Mouse (Mus musculus) ovary, adult 18-20 months (tissue): ENCODE results near the gene March7.

ENCODE experiments used
- DNase-seq: peaks from one replicate; pipeline ENCODE4 v3.0.0; 2022; ENCODE audit warnings: low spot score, mixed read lengths

The March7 gene

DNA sequence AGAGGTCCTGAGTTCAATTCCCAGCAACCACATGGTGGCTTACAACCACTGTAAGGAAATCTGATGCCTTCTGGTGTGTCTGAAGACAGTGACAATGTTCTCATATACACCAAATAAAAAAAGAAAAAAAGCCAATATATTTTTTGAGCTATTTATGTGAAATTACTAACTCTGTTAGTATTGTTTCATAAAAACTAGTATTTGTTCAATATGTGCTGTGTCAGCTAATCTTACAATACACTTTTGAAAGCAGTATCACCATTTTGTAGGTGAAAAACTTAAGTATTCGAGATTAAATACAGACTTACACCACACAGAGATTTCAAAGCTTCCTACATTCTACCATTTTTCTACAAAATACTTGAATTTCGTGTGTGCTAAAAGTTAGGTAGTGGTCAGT lies 5.0 kb downstream of the March7 start:
- no peak for DNase-seq

- DNase-seq: no peak
Measured at GRCm38 (mm10) chr2:60216547-60217153, 7.0 kb downstream of the March7 start.

DNA sequence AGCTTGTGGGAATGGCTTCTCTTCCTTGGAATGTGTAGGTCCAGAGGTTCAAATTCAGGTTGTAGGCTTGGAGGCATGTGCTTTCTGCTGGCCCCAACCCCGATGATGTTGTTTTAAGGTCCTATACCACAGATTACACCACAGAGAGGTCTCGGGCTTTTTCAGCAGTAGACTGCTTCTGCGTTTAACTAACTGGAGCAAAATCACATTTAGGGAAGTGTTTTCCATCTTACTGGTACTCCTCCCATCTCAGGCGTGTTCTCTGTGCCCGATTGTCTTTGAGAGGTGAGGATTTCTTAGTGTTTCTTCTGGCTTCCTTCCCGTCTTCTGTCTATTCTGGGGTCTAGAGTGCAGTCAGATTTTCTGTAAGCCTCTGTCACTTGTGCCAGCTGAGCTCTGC lies 7.9 kb downstream of the March7 start:
- DNase-seq: no peak

GRCm38 (mm10) chr2:60221236-60221635 lies 11.5 kb downstream of the March7 start:
- DNase-seq: no peak

DNA sequence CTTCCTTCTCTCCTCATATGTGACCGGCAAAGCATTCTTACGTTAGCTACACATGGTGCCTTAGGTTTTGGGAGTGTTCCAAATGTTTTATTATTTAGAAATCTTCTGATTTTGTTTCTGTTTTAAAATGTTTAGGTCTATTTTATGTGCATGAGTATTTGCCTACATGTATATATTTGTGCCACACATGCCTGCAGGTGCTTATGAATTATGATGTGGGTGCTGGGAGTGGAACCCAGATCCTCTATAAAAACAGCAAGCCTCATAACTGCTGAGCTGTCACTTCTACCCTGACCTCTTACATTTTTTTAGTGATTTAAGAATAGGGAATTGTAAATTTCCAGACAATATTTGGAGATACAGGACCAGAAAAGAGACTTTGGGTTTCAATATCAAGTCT lies 12.3 kb downstream of the March7 start:
- no peak for DNase-seq

- DNase-seq: no peak
Measured at GRCm38 (mm10) chr2:60223489-60223888, 13.8 kb downstream of the March7 start.

DNA sequence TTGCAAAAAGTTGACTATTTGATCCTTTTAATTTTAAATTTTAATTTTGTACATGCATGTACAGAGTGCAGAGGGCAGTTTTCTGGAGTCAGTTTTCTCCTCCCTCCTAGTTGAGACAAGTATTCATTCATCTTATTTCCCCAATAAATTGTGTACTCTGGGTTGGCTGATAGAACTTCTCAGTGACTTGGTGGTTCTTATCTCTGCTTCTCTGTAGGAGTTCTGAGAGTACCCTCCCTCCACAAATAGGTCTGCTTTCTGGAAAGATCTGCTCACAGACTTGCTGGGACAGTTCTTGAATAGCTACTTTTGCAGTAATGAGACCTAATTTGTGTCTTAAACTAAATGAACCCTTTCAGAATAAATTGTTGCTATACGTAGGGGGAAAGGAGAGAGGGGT lies 18.8 kb downstream of the March7 start:
- DNase-seq: no peak

GRCm38 (mm10) chr2:60230361-60230760 lies 20.7 kb downstream of the March7 start:
- no peak for DNase-seq

GRCm38 (mm10) chr2:60233147-60233546 lies 23.5 kb downstream of the March7 start:
- DNase-seq: peak; percentile 53

DNA sequence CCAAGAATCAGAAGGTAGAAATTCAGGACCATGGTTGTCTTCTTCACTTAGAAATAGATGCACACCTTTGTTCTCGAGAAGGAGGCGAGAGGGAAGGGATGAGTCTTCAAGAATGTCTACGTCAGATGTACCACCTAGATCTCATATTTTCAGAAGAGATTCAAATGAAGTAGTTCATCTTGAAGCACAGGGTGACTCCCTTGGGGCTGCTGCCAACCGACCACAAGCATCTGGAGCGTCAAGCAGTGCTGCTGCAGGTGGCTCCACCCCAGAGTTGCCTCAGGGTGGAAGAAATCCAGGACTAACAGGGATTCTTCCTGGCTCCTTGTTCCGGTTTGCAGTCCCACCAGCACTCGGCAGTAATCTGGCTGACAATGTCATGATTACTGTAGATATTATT lies 24.8 kb downstream of the March7 start:
- DNase-seq: no peak

GRCm38 (mm10) chr2:60252782-60253181 lies 43.1 kb downstream of the March7 start:
- no peak for DNase-seq

- no peak for DNase-seq
Measured at GRCm38 (mm10) chr2:60253506-60253905, 43.8 kb downstream of the March7 start.

DNA sequence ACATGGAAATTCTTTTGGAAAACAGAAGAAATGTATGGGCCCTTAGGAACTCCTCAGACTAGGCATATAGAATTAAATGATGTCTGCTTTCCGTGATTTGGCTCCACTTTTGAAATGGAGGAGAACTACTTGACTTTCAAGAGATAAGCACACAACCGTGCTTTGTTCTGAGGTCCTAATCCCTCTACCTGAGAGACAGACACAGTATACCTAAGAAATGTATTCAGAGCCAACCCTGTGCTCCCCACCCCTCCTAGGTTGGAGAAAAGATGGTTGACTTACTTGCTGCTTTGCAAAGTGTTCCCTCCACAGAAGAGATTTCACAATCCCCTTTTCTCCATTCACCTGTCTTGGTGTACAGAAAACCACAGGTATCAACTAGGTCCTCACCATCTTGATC lies 47.1 kb downstream of the March7 start:
- no peak for DNase-seq

GRCm38 (mm10) chr2:60259186-60259585 lies 49.5 kb downstream of the March7 start:
- no peak for DNase-seq

DNA sequence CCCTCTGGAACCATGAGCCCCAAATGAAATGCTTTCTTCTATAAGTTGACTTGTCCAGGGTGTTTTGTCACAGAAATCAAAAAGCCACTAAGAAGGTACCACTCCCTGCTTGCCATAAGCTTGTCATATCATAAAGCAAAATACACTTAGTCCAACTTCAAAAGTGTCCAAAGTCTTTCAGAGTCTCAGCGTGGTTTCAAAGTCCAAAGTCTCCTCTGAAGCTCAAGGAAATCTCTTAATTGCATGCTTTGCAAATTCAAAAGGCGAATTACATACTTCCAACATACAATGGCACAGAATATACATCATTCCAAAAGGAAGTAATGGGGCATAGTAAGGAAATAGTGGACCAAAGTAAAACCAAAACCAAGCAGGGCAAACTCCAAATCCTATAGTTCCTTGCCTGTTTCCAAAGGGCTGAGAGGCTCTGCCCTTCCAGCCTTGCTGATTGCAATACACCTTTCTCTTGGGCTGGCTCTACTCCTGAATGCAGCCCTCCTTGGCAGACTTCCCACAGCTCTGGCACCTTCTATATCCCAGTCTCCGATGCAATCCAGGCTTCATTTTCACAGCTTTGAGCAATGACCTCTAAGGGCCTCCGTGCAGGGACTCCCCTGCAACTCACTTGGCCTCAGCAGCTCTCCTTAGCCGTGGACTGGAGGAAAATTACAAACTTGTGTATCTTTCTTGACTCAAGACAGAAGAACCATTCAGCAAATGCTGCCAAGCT lies 51.1 kb downstream of the March7 start:
- no peak for DNase-seq

GRCm38 (mm10) chr2:60267567-60267966 lies 57.9 kb downstream of the March7 start:
- no peak for DNase-seq

DNA sequence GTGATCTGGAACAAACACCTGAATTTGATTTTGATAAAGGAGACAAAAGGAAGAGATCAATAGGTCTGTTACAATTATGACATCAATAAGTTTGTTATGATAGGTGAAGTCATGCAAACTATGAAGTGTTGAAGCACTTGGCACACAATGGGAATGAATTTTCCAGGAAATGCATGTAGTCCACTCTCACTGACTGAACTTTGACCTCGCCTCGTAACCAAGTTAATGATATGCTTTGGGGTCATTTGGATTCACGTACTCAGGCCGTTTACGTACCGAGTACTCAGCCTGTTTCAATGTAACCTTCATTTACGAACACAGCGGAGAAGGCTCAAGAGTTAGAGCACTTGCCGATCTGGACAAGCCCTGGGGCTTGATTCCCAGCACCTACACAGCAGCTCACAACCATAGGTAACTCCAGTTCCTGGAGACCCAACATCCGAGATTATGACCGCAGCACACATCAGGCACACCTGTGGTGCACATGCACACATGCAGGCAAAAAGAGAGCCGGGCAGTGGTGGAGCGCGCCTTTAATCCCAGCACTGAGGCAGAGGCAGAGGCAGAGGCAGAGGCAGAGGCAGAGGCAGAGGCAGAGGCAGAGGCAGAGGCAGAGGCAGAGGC lies 60.3 kb downstream of the March7 start:
- DNase-seq: no peak

DNA sequence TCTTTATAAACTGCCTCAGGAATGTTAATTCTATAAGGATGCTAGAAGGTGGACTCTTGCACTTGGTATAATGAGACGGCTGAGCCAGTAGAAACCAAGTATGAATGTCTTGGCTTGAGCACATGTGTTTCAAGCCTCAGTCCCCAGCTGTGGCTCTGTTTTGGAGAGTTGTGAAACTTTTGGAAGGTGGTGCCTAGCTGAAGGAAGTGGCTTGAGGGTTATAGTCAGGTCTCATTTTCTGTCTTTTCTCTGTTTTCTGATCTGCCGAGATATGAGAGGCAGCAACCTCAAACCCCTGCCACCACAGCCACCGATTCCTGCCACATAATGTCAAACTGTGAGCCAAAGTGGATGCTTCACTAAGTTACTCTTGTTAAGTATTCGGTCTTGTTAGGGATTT lies 68.9 kb downstream of the March7 start:
- no peak for DNase-seq

- no peak for DNase-seq
Measured at GRCm38 (mm10) chr2:60282625-60283024, 72.9 kb downstream of the March7 start.

DNA sequence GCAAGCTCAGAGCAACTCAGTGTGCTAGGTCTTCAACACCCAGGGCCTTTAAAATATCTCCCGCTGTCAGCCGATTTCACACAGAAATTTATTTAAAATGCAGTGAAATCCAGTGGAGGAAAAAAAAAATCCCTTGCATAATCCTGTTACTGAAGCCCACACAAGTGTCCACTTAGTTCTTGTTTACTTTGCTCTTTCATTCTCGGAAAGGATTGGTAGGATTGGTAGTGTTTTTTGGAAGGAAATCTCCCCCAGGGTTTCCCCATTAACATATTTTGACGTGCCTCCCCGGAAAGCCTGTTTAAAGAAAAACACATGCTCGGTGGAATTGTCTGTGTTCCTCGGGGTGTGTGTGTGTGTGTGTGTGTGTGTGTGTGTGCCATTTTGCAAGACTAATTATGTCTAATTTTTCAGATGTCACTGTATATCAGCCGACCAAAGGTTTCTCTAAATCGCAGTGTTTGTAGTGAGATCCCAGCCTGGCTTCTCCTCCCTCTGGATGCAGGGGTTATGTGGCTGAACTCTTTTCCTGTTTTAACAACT lies 73.6 kb downstream of the March7 start:
- DNase-seq: no peak

GRCm38 (mm10) chr2:60283751-60284466 lies 74.2 kb downstream of the March7 start:
- peak; percentile 69 for DNase-seq

DNA sequence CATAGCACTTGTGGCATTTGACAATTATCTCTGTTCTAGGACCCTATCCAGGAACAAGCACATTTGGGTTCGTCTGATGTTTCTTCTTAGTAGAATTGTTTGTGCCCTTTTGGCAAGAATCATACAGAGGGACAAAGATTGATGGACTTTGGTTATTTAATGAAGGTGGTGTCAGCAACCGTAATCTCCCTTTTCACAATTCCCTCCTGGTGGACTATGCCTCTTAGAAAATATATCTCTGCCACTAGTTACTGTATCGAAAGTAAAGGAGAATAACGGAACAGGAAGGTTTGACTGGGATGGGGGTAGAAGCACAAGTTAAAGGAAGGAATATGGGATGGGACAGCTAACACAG lies 74.8 kb downstream of the March7 start, which contains the start of gene Cd302:
Gene Cd302 (minus strand): TSS at position 22 of the 355 bp plus-strand sequence.
- no peak for DNase-seq
